Comparison of ENCODE assay signal across 17 mouse cellular contexts in genomic region chr14:48978971-48979388, GRCm38 (mm10).
A peak's percentile ranks its signal among the peaks of the same experiment; 100 is the strongest.
DNase-seq lines count a peak whose midpoint lies in the region.
"Had no signal": no experiment of that assay in that cellular context is flagged by ENCODE, and none has a peak within 500 bp of the region (broad histone marks: within the 10 kb centered on the region; RNA-seq: fewer than 3 reads in every experiment).

No protein-coding gene starts in this region.

- peak; percentile 39 for DNase-seq in layer of hippocampus, adult 11-12 months (ENCODE audit: low spot score)
- no peak for DNase-seq in layer of hippocampus, postnatal 25 days (ENCODE audit: extremely low spot score in 1 of 2, low spot score in 1 of 2)
- DNase-seq in right cerebral cortex, postnatal 36 days (ENCODE audit: low spot score in 2 of 2), result peak; percentile 7 to 36
- DNase-seq in right cerebral cortex, postnatal 14 days, result no peak
- DNase-seq in layer of hippocampus, adult 9-10 months (ENCODE audit: low spot score), result peak; percentile 47
- DNase-seq in telencephalon, adult 2 months (ENCODE audit: low read depth, low spot score), result peak; percentile 55
- no peak for DNase-seq in lung, adult 18-20 months
- DNase-seq in adrenal gland, postnatal 36 days, result no peak
- DNase-seq: cerebellum, adult 9-10 months; gastrocnemius, postnatal 25 days; heart, adult 2 months; heart, postnatal 36 days; kidney, adult 8-10 months; kidney, postnatal 25 days; liver, embryonic 13.5 days; spleen, adult 18-20 months; thymus, postnatal 4 days had no signal

Comparison
In these comparisons a context has a peak if more than half of its experiments do, and no peak if none do; other contexts are left out.
1. DNase-seq: peak in layer of hippocampus, adult 11-12 months (single experiment), right cerebral cortex, postnatal 36 days (2 of 2), layer of hippocampus, adult 9-10 months (single experiment) and telencephalon, adult 2 months (single experiment); none in layer of hippocampus, postnatal 25 days (0 of 2), right cerebral cortex, postnatal 14 days (single experiment), lung, adult 18-20 months (0 of 2) and adrenal gland, postnatal 36 days (0 of 2).